Comparison of ENCODE assay signal across 10 mouse cellular contexts in genomic region chr14:45600587-45600986, GRCm38 (mm10). TPM values are rescaled to one million over a fixed set of nuclear protein-coding genes. Genes with fewer than 3 reads are reported as not detected.
DNase-seq lines count a peak whose midpoint lies in the region; ATAC-seq and TF ChIP-seq lines count a peak whose summit lies in the region.
"Had no signal": no experiment of that assay in that cellular context is flagged by ENCODE, and none has a peak within 500 bp of the region (broad histone marks: within the 10 kb centered on the region; RNA-seq: fewer than 3 reads in every experiment).

No protein-coding gene starts in this region.

- no peak for ATAC-seq in heart, embryonic 14.5 days (ENCODE audit: insufficient number of reproducible peaks, insufficient read depth, low FRiP score, low read depth)
- ATAC-seq in lung, postnatal 0 days: peak; percentile 49; the same call in 1 of the 2 replicates
- no peak for ATAC-seq in megakaryocyte, adult 5-6 weeks (ENCODE audit: poor library complexity, severe bottlenecking)
- ATAC-seq in CD4-positive, CD25-positive, alpha-beta regulatory T cell, adult 4 months: no peak

- H3K4me3 ChIP-seq in heart, embryonic 14.5 days (ENCODE audit: control insufficient read depth in 1 of 2, insufficient read depth in 1 of 2, low read depth in 1 of 2, low read length in 2 of 2): no peak overlapping the region
- no peak overlapping the region for H3K4me3 ChIP-seq in lung, postnatal 0 days (ENCODE audit: low read depth, low read length)
- H3K4me3 ChIP-seq: liver, embryonic 13.5 days had no signal

- H3K4me2 ChIP-seq in heart, embryonic 14.5 days (ENCODE audit: low read length): no peak overlapping the region
- H3K4me2 ChIP-seq in lung, postnatal 0 days (replicated peaks; ENCODE audit: low read depth, low read length): no peak overlapping the region
- H3K4me2 ChIP-seq: liver, embryonic 13.5 days had no signal

- no peak for DNase-seq in heart, postnatal 25 days (ENCODE audit: low spot score)
- DNase-seq in brain, adult 2 months (ENCODE audit: low read depth, low spot score): peak; percentile 41
- peak; percentile 30 to 43 for DNase-seq in frontal cortex, postnatal 36 days (ENCODE audit: low spot score in 2 of 2)
- peak; percentile 23 for DNase-seq in lung, postnatal 0 days (ENCODE audit: low spot score)
- no peak for DNase-seq in kidney, adult 9 months
- DNase-seq: liver, embryonic 13.5 days had no signal

- no peak for TF ChIP-seq CTCF in lung, postnatal 0 days (IDR thresholded peaks at IDR 0.05)

- H3K27ac ChIP-seq in heart, embryonic 14.5 days (replicated peaks in 1 of 2; ENCODE audit: control insufficient read depth in 1 of 2, insufficient read depth in 1 of 2, low read depth in 2 of 2, low read length in 2 of 2): peak overlapping the region; percentile 24 to 51; a peak in 2 of 4 replicates
- H3K27ac ChIP-seq in lung, postnatal 0 days (ENCODE audit: low read length): no peak overlapping the region
- H3K27ac ChIP-seq: kidney, postnatal 0 days; liver, embryonic 13.5 days had no signal

- H3K9me3 ChIP-seq in heart, embryonic 14.5 days (ENCODE audit: control insufficient read depth, low read length): no peaks in the 10 kb centered on the region
- no peaks in the 10 kb centered on the region for H3K9me3 ChIP-seq in lung, postnatal 0 days (ENCODE audit: low read length)
- H3K9me3 ChIP-seq: liver, embryonic 13.5 days had no signal

- H3K36me3 ChIP-seq in heart, embryonic 14.5 days (ENCODE audit: control insufficient read depth, insufficient read depth, low read length): peaks cover 56% of the 10 kb centered on the region
- H3K36me3 ChIP-seq in lung, postnatal 0 days (ENCODE audit: insufficient read depth, low read length): no peaks in the 10 kb centered on the region; the same call in 1 of the 2 replicates

- intact Hi-C loops in heart, postnatal 25 days (cut with DNase I): loop anchor here (5.0 kb wide), 3 partner anchors 33 to 92 kb away; no protein-coding TSS in a partner anchor

- H3K9ac ChIP-seq in heart, embryonic 14.5 days (ENCODE audit: low read length): no peak overlapping the region
- H3K9ac ChIP-seq in lung, postnatal 0 days (replicated peaks; ENCODE audit: low read depth): no peak overlapping the region
- H3K9ac ChIP-seq: liver, embryonic 13.5 days had no signal

- 64% methylated on average over 9 of the region's 9 CpGs for WGBS in heart, embryonic 14.5 days
- WGBS in lung, postnatal 0 days: 60% methylated on average over 9 of the region's 9 CpGs

- TF ChIP-seq EP300 in lung, postnatal 0 days (IDR thresholded peaks at IDR 0.05): no peak

- no peaks in the 10 kb centered on the region for H3K27me3 ChIP-seq in heart, embryonic 14.5 days (ENCODE audit: control insufficient read depth, insufficient read depth, low read length)
- H3K27me3 ChIP-seq in lung, postnatal 0 days (replicated peaks; ENCODE audit: insufficient read depth, low read length): no peaks in the 10 kb centered on the region
- H3K27me3 ChIP-seq: liver, embryonic 13.5 days had no signal

- peaks cover 8 to 10% of the 10 kb centered on the region in 2 experiments for H3K4me1 ChIP-seq in heart, embryonic 14.5 days (ENCODE audit: control insufficient read depth in 2 of 2, insufficient read depth in 2 of 2, low read length in 2 of 2)
- no peaks in the 10 kb centered on the region for H3K4me1 ChIP-seq in lung, postnatal 0 days (ENCODE audit: insufficient read depth, low read depth, low read length)
- H3K4me1 ChIP-seq: liver, embryonic 13.5 days had no signal

RNA-seq across cellular contexts. Expression of gene Ddhd1, which starts 57.4 kb away (rescaled TPM):
- polyA plus RNA-seq in heart, embryonic 14.5 days (2014; fragmentation: Nextera tagmentation; extraction: Ambion mirVana): 12.7 and 13.8 TPM in 2 replicates
- total RNA-seq in heart, postnatal 25 days (2021): 1 to 10 TPM; 8.2 to 8.3 TPM
- 7.5 and 8.0 TPM in 2 replicates for polyA plus RNA-seq in lung, postnatal 0 days (2015; fragmentation: Nextera tagmentation; extraction: Ambion mirVana)
- total RNA-seq in megakaryocyte, adult 5-6 weeks (2015): 34.0 and 34.3 TPM in 2 replicates
- 43.1 and 46.5 TPM in 2 replicates for total RNA-seq in megakaryocyte, adult 5-6 weeks (2017)
- polyA plus RNA-seq in CD4-positive, CD25-positive, alpha-beta regulatory T cell, adult 4 months (2017; shearing (Covaris generic)): 10 to 100 TPM in 1 of 2 experiments, 1 to 10 TPM in 1; 8.5 to 16.3 TPM

Comparison
In these comparisons a context has a peak if more than half of its experiments do, and no peak if none do; other contexts are left out.
1. DNase-seq: peak in brain, adult 2 months (single experiment), frontal cortex, postnatal 36 days (2 of 2) and lung, postnatal 0 days (single experiment); none in heart, postnatal 25 days (single experiment) and kidney, adult 9 months (single experiment).